Mouse (Mus musculus) heart, adult 9 months (tissue): ENCODE measurements around the gene Zfp791.
A peak's percentile ranks its signal among the peaks of the same experiment; 100 is the strongest.
"Not testable (repeated sequence)": the region's sequence is repeated elsewhere in the genome, so short reads cannot be mapped to it uniquely, and the experiment has no call there.

Source experiments
- DNase-seq, 2 experiments: peaks; one replicate each; pipeline ENCODE4 v3.0.0; 2022; ENCODE audit warnings: low spot score in 2 of 2

The Zfp791 gene

GRCm38 (mm10) chr8:85083108-85083813 lies 39.6 kb downstream of the Zfp791 start, which contains the start of gene Man2b1:
Gene Man2b1, plus strand, starts transcription at chr8:85083270.
- DNase-seq = peak; percentile 92 to 94

GRCm38 (mm10) chr8:85082169-85082568 lies 40.7 kb downstream of the Zfp791 start:
- not testable (repeated sequence) for DNase-seq

- DNase-seq = peak in 1 of 2 experiments; percentile 57
Measured at GRCm38 (mm10) chr8:85081216-85081555, 41.7 kb downstream of the Zfp791 start, which contains the start of gene Wdr83. Gene Wdr83, minus strand, starts transcription at chr8:85081306.

GRCm38 (mm10) chr8:85080532-85081215 lies 42.2 kb downstream of the Zfp791 start, which contains the start of gene Wdr83os:
Gene Wdr83os, plus strand, starts transcription at chr8:85080740.
- DNase-seq = peak; percentile 28 to 63

- no peak for DNase-seq
Measured at GRCm38 (mm10) chr8:85080214-85080531, 42.7 kb downstream of the Zfp791 start.

GRCm38 (mm10) chr8:85076993-85077392 lies 45.9 kb downstream of the Zfp791 start:
- peak; percentile 64 to 68 for DNase-seq

- DNase-seq = no peak
Measured at GRCm38 (mm10) chr8:85076001-85076400, 46.9 kb downstream of the Zfp791 start.

- no peak for DNase-seq
Measured at GRCm38 (mm10) chr8:85074617-85075016, 48.3 kb downstream of the Zfp791 start.

GRCm38 (mm10) chr8:85074167-85074566 lies 48.7 kb downstream of the Zfp791 start:
- no peak for DNase-seq

GRCm38 (mm10) chr8:85073041-85073612 lies 49.8 kb downstream of the Zfp791 start:
- no peak for DNase-seq

GRCm38 (mm10) chr8:85072364-85072929 lies 50.4 kb downstream of the Zfp791 start:
- no peak for DNase-seq

GRCm38 (mm10) chr8:85071514-85072281 lies 51.2 kb downstream of the Zfp791 start, which contains the start of gene Dhps:
Gene Dhps, plus strand, starts transcription at chr8:85071757.
- peak; percentile 86 to 91 for DNase-seq

GRCm38 (mm10) chr8:85071041-85071440 lies 51.9 kb downstream of the Zfp791 start:
- no peak for DNase-seq

- no peak for DNase-seq
Measured at GRCm38 (mm10) chr8:85067982-85068381, 54.9 kb downstream of the Zfp791 start, which contains the start of gene Gm5741. Gene Gm5741, minus strand, starts transcription at chr8:85067982.

- DNase-seq = no peak
Measured at GRCm38 (mm10) chr8:85067155-85067554, 55.7 kb downstream of the Zfp791 start.

GRCm38 (mm10) chr8:85065213-85065612 lies 57.7 kb downstream of the Zfp791 start:
- DNase-seq = no peak

- DNase-seq = no peak
Measured at GRCm38 (mm10) chr8:85062603-85063002, 60.3 kb downstream of the Zfp791 start.

GRCm38 (mm10) chr8:85059879-85060616 lies 62.8 kb downstream of the Zfp791 start, which contains the start of gene Fbxw9:
Gene Fbxw9, plus strand, starts transcription at chr8:85060055.
- peak; percentile 86 to 89 for DNase-seq
